Mouse (Mus musculus): ENCODE results near the gene Ccr8. TPM values are rescaled to one million over a fixed set of nuclear protein-coding genes. Genes with fewer than 3 reads are reported as not detected.
"Not testable (repeated sequence)": the region's sequence is repeated elsewhere in the genome, so short reads cannot be mapped to it uniquely, and the experiment has no call there.

The Ccr8 gene
- polyA plus RNA-seq, 1 experiment from 2014 or later, result 0.41 TPM

DNA sequence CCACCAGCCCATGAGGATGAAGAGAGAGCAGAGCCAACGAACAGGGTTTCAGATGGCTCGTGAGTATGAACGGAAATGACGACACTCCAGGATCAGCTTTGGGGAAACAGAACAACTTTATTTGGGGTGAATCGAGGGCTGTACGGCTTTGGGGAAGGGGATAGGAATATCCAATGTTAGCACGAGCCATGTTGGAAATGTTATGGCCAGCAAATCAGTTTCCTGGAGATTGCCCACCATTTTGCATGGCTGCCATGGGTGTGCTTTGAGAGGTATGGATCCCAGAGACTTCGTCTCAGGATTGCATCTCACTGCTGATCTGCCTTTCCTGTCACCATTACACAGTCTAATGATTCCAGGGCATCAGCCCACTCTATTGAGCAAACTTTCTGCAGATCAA is 7.4 kb downstream of the Ccr8 start:
- ATAC-seq (replicated peaks; ENCODE audit: low FRiP score, low TSS enrichment, low read depth) (no peak), DNase-seq (ENCODE audit: low spot score) (no peak)
- no peaks in the 10 kb centered on the region for H3K27me3 ChIP-seq (replicated peaks; ENCODE audit: control insufficient read depth, insufficient read depth, low read length)
- no peak overlapping the region for H3K27ac ChIP-seq (ENCODE audit: low read depth)
- H3K36me3 ChIP-seq (ENCODE audit: control insufficient read depth, insufficient read depth, low read length), result no peaks in the 10 kb centered on the region
- H3K9me3 ChIP-seq (ENCODE audit: control insufficient read depth, low read length), result no peaks in the 10 kb centered on the region
- WGBS, result 87% methylated on average over 8 of the region's 8 CpGs
- H3K4me3 ChIP-seq (ENCODE audit: low read depth, low read length), result no peak overlapping the region
- H3K4me1 ChIP-seq (replicated peaks; ENCODE audit: control insufficient read depth, insufficient read depth, low read length), result no peaks in the 10 kb centered on the region
- H3K4me2 ChIP-seq (ENCODE audit: low read length), result no peak overlapping the region
- no peak overlapping the region for H3K9ac ChIP-seq (ENCODE audit: low read length)

DNA sequence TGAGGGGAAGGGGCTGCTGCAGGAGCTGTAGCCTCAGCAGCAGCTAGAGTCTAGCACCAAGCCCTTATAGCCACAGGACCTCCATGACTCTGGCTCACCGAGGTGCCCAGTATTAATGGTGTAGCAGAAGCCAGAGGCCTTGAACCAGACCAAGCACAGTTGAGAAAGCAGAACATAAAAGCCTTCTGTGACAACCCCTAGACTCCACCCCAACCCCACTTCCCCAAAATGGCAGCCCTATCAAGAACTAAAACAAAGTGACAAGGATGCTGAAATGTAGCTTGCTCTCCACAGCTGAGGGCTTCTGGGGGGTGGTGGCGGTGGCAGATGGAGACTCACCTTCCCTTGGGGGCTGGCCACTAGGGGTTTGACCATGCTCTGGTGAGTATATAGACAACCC is 9.3 kb downstream of the Ccr8 start:
- 88% methylated on average over 2 of the region's 2 CpGs for WGBS
- DNase-seq (ENCODE audit: low spot score), result no peak
- Histone ChIP-seq H3K27ac (ENCODE audit: low read depth) (no peak overlapping the region), H3K9me3 (ENCODE audit: control insufficient read depth, low read length) (no peaks in the 10 kb centered on the region), H3K9ac (ENCODE audit: low read length) (no peak overlapping the region), H3K27me3 (replicated peaks; ENCODE audit: control insufficient read depth, insufficient read depth, low read length) (no peaks in the 10 kb centered on the region), H3K36me3 (ENCODE audit: control insufficient read depth, insufficient read depth, low read length) (no peaks in the 10 kb centered on the region), H3K4me2 (ENCODE audit: low read length) (no peak overlapping the region), H3K4me3 (ENCODE audit: low read depth, low read length) (no peak overlapping the region), H3K4me1 (replicated peaks; ENCODE audit: control insufficient read depth, insufficient read depth, low read length) (no peaks in the 10 kb centered on the region)
- ATAC-seq (replicated peaks; ENCODE audit: low FRiP score, low TSS enrichment, low read depth), result no peak

- H3K9ac ChIP-seq (ENCODE audit: low read length); H3K36me3 ChIP-seq (ENCODE audit: control insufficient read depth, insufficient read depth, low read length); H3K4me3 ChIP-seq (ENCODE audit: low read depth, low read length); H3K4me1 ChIP-seq (replicated peaks; ENCODE audit: control insufficient read depth, insufficient read depth, low read length); ATAC-seq (replicated peaks; ENCODE audit: low FRiP score, low TSS enrichment, low read depth); H3K27me3 ChIP-seq (replicated peaks; ENCODE audit: control insufficient read depth, insufficient read depth, low read length); H3K9me3 ChIP-seq (ENCODE audit: control insufficient read depth, low read length); H3K27ac ChIP-seq (ENCODE audit: low read depth); H3K4me2 ChIP-seq (ENCODE audit: low read length): not testable (repeated sequence)
- 94% methylated on average over 12 of the region's 12 CpGs for WGBS
- peak; percentile 32 for DNase-seq (ENCODE audit: low spot score)
These were observed 17.0 kb downstream of the Ccr8 start for GRCm38 (mm10) chr9:120108953-120109352.

DNA sequence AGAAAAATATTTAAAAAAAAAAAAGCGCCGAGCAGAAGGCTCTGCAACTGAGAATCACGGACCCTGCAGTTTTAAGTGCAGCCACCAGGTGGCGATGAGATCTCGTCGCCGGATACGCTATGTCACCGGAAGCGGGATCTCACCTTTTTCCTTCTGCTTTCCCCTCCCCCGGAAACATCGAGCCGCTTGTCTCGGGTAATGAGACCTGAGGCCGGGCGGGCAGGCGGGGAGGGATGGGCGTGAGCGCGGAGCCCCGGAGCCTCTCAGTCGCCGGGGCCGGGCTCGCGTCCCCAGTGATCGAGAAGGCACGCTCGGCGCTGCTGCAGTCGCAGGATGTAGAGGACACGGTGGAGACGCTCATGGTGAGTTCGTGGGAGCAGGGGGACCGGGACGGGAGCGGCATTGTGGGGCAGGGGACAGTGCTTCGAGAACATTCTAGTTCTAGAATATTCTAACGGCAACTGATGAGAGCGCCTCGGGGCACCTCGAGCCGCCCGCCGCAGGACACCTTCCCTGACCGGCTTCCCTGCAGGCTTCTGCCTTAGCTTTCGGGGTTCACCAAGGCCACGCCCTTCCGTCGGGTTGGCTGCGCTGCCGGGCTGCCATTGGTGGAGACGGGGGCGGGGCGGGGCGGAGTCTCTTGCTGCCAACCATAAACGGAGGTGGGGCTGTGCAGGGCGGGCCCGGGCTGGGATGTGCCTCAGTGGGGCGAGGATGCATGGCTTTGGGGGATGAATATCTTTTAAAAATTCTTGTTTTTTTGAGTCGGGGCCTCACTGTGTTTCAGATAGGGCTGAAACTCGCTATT is 18.5 kb downstream of the Ccr8 start, which contains the start of gene Slc25a38:
Gene Slc25a38 (plus strand): TSS at position 164 of the 808 bp plus-strand sequence.
- Histone ChIP-seq H3K4me2 (ENCODE audit: low read length) (peak within 1 kb of the TSS; percentile 76), H3K9ac (ENCODE audit: low read length) (peak within 1 kb of the TSS; percentile 62), H3K36me3 (ENCODE audit: control insufficient read depth, insufficient read depth, low read length) (no peaks in the 10 kb centered on the region), H3K4me1 (replicated peaks; ENCODE audit: control insufficient read depth, insufficient read depth, low read length) (peaks cover 6% of the 10 kb centered on the region; the same call in 1 of the 2 replicates), H3K27me3 (replicated peaks; ENCODE audit: control insufficient read depth, insufficient read depth, low read length) (no peaks in the 10 kb centered on the region), H3K27ac (ENCODE audit: low read depth) (peak within 1 kb of the TSS; percentile 91), H3K4me3 (ENCODE audit: low read depth, low read length) (peak within 1 kb of the TSS; percentile 58), H3K9me3 (ENCODE audit: control insufficient read depth, low read length) (no peaks in the 10 kb centered on the region)
- DNase-seq (ENCODE audit: low spot score), result peak; percentile 96
- peak; percentile 95 for ATAC-seq (replicated peaks; ENCODE audit: low FRiP score, low TSS enrichment, low read depth)
- under 1% methylated on average over 62 of the region's 62 CpGs for WGBS

DNA sequence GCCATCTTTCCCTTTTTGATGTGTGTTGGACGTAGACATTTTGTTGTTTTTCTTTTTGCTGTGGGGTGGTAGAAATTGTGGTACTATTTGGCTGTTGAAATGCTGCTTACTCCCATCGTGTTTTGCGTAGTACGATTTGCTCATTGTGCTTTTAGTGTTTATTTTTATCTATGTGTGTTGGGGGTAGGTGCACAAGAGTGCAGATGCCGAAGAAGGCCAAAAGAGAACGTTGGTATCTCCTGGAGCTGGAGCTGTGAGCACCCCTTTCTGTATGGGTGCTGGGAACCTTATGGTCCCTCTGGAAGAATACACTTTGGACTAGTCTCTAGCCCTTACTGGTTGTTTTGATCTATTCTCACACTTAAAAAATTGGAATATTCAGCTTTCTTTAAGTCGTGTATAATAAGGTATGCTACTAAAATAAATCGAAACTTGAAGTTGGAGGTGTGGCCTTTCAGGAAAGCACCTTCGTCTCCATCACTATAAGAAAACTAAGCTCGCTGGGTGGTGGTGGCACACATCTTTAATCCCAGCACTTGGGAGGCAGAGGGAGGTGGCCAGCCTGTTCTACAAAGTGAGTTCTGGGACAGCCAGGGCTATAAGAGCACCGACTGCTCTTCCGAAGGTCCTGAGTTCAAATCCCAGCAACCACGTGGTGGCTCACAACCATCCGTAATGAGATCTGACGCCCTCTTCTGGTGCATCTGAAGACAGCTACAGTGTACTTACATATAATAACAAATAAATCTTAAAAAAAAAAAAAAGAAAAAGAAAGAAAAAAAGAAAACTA is 19.4 kb downstream of the Ccr8 start:
- Histone ChIP-seq H3K27me3 (replicated peaks; ENCODE audit: control insufficient read depth, insufficient read depth, low read length) (no peaks in the 10 kb centered on the region), H3K4me1 (replicated peaks; ENCODE audit: control insufficient read depth, insufficient read depth, low read length) (peaks cover 6% of the 10 kb centered on the region; the same call in 1 of the 2 replicates), H3K9ac (ENCODE audit: low read length) (peak overlapping the region; percentile 37; the same call in 1 of the 2 replicates), H3K9me3 (ENCODE audit: control insufficient read depth, low read length) (no peaks in the 10 kb centered on the region), H3K36me3 (ENCODE audit: control insufficient read depth, insufficient read depth, low read length) (no peaks in the 10 kb centered on the region), H3K4me3 (ENCODE audit: low read depth, low read length) (peak overlapping the region; percentile 58), H3K4me2 (ENCODE audit: low read length) (peak overlapping the region; percentile 76), H3K27ac (ENCODE audit: low read depth) (peak overlapping the region; percentile 91; the same call in 1 of the 2 replicates)
- ATAC-seq (replicated peaks; ENCODE audit: low FRiP score, low TSS enrichment, low read depth) (no peak), DNase-seq (ENCODE audit: low spot score) (peak; percentile 50)
- WGBS, result 75% methylated on average over 15 of the region's 15 CpGs

DNA sequence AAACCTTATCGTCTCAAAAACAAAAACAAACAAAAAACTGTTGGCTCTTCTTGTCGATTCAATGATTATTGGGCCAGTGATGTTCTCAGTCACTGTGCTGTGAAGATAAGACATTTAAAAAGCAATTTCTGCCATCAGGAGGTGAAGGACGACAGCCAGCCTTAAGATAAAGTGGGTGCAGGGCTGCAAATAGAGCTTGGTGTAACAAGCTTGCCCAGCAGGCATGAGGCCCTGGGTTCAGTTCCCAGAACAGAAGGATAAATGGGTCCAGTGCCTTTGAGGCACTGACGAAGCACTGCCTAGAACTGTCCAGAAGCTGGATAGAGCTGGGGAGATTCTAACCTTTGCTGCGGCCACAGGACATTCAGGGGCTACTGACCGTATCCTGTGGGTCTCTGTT is 20.6 kb downstream of the Ccr8 start:
- Histone ChIP-seq H3K36me3 (ENCODE audit: control insufficient read depth, insufficient read depth, low read length) (0 out of 2 replicates have a peak, but pooled peaks cover 2% of the 10 kb centered on the region), H3K9me3 (ENCODE audit: control insufficient read depth, low read length) (no peaks in the 10 kb centered on the region), H3K4me2 (ENCODE audit: low read length) (no peak overlapping the region), H3K9ac (ENCODE audit: low read length) (no peak overlapping the region), H3K4me1 (replicated peaks; ENCODE audit: control insufficient read depth, insufficient read depth, low read length) (peaks cover 6% of the 10 kb centered on the region; the same call in 1 of the 2 replicates), H3K27me3 (replicated peaks; ENCODE audit: control insufficient read depth, insufficient read depth, low read length) (no peaks in the 10 kb centered on the region), H3K27ac (ENCODE audit: low read depth) (no peak overlapping the region), H3K4me3 (ENCODE audit: low read depth, low read length) (no peak overlapping the region)
- ATAC-seq (replicated peaks; ENCODE audit: low FRiP score, low TSS enrichment, low read depth), result no peak
- WGBS, result 91% methylated on average over 6 of the region's 6 CpGs
- no peak for DNase-seq (ENCODE audit: low spot score)

GRCm38 (mm10) chr9:120113456-120113855 is 21.5 kb downstream of the Ccr8 start:
- DNase-seq (ENCODE audit: low spot score), result no peak
- WGBS, result 93% methylated on average over 6 of the region's 7 CpGs
- ATAC-seq (replicated peaks; ENCODE audit: low FRiP score, low TSS enrichment, low read depth), result no peak

GRCm38 (mm10) chr9:120114051-120114788 is 22.3 kb downstream of the Ccr8 start:
- DNase-seq (ENCODE audit: low spot score) (no peak), ATAC-seq (replicated peaks; ENCODE audit: low FRiP score, low TSS enrichment, low read depth) (no peak)
- no peak overlapping the region for H3K9ac ChIP-seq (ENCODE audit: low read length)
- H3K27me3 ChIP-seq (replicated peaks; ENCODE audit: control insufficient read depth, insufficient read depth, low read length), result no peaks in the 10 kb centered on the region
- 89% methylated on average over 17 of the region's 17 CpGs for WGBS
- no peaks in the 10 kb centered on the region for H3K9me3 ChIP-seq (ENCODE audit: control insufficient read depth, low read length)
- H3K4me1 ChIP-seq (replicated peaks; ENCODE audit: control insufficient read depth, insufficient read depth, low read length), result peaks cover 6% of the 10 kb centered on the region; the same call in 1 of the 2 replicates
- H3K27ac ChIP-seq (ENCODE audit: low read depth), result no peak overlapping the region
- peaks cover 17% of the 10 kb centered on the region for H3K36me3 ChIP-seq (ENCODE audit: control insufficient read depth, insufficient read depth, low read length)
- no peak overlapping the region for H3K4me3 ChIP-seq (ENCODE audit: low read depth, low read length)
- H3K4me2 ChIP-seq (ENCODE audit: low read length), result no peak overlapping the region

More at GRCm38 (mm10) chr9:120113456-120113855, 21.5 kb downstream of the Ccr8 start:
- Histone ChIP-seq H3K4me1 (replicated peaks; ENCODE audit: control insufficient read depth, insufficient read depth, low read length) (peaks cover 6% of the 10 kb centered on the region; the same call in 1 of the 2 replicates), H3K9ac (ENCODE audit: low read length) (no peak overlapping the region), H3K27me3 (replicated peaks; ENCODE audit: control insufficient read depth, insufficient read depth, low read length) (no peaks in the 10 kb centered on the region), H3K4me3 (ENCODE audit: low read depth, low read length) (no peak overlapping the region), H3K27ac (ENCODE audit: low read depth) (no peak overlapping the region), H3K36me3 (ENCODE audit: control insufficient read depth, insufficient read depth, low read length) (peaks cover 12% of the 10 kb centered on the region; the same call in 1 of the 2 replicates), H3K4me2 (ENCODE audit: low read length) (no peak overlapping the region), H3K9me3 (ENCODE audit: control insufficient read depth, low read length) (no peaks in the 10 kb centered on the region)
